Mouse (Mus musculus) stomach, embryonic 14.5 days (tissue): ENCODE data around the gene Plcb4. TPM values are rescaled to one million over a fixed set of nuclear protein-coding genes. Genes with fewer than 3 reads are reported as not detected.

Source experiments
- ATAC-seq: fragments of 200-750 bp; cut with Nextera tagmentation; 2 replicates; pipeline ENCODE4 v1.8.0; 2017; ENCODE audit warnings: low read depth, moderate TSS enrichment; ENCODE audit not compliant: insufficient number of reproducible peaks, insufficient read depth, low FRiP score
- H3K27ac ChIP-seq: fragments of 300-500 bp; sonication (generic); 2 replicates; pipeline ENCODE4 v1.5.1; 2014; ENCODE audit warnings: mild to moderate bottlenecking, low read length, moderate library complexity, mixed read lengths
- H3K27me3 ChIP-seq: fragments of 300-500 bp; sonication (generic); 2 replicates; pipeline ENCODE4 v1.6.1; 2014; ENCODE audit warnings: low read length, control low read depth, mixed read lengths; ENCODE audit not compliant: control insufficient read depth, insufficient read depth
- H3K36me3 ChIP-seq: fragments of 300-500 bp; sonication (generic); 2 replicates; pipeline ENCODE4 v1.6.1; 2014; ENCODE audit warnings: mild to moderate bottlenecking, control low read depth, low read length, moderate library complexity, mixed read lengths; ENCODE audit not compliant: control insufficient read depth, insufficient read depth
- H3K4me1 ChIP-seq: fragments of 300-500 bp; sonication (generic); 2 replicates; pipeline ENCODE4 v1.6.1; 2014; ENCODE audit warnings: low read length, control low read depth, mixed read lengths; ENCODE audit not compliant: control insufficient read depth, insufficient read depth
- H3K4me2 ChIP-seq: fragments of 300-500 bp; sonication (generic); replicated peaks from 2 replicates; pipeline ENCODE4 v1.6.1; 2014; ENCODE audit warnings: low read depth, low read length, control low read depth
- H3K4me3 ChIP-seq: fragments of 300-500 bp; sonication (generic); 2 replicates; pipeline ENCODE4 v1.5.1; 2014; ENCODE audit warnings: low read depth, low read length, control low read depth
- H3K9ac ChIP-seq: fragments of 300-500 bp; sonication (generic); replicated peaks from 2 replicates; pipeline ENCODE4 v1.6.1; 2014; ENCODE audit warnings: low read depth, mild to moderate bottlenecking, control low read depth, low read length, moderate library complexity, mixed read lengths
- H3K9me3 ChIP-seq: fragments of 300-500 bp; sonication (generic); 2 replicates; pipeline ENCODE4 v1.6.1; 2016; ENCODE audit warnings: low read depth, low read length, control low read depth; ENCODE audit not compliant: control insufficient read depth
- WGBS: fragments of 180-500 bp; shearing (Covaris S2); extraction: QIAGEN DNeasy Blood & Tissue Kit; methylation state at CpG from one replicate; pipeline ENCODE4 v1.1.7; 2014; 5-methylcytosine and 5-hydroxymethylcytosine counted together
- polyA plus RNA-seq: library from polyadenylated mRNA; unstranded; fragments of >200 nt; fragmentation: Nextera tagmentation; extraction: Ambion mirVana; gene quantifications from 2 replicates; pipeline ENCODE4 v1.2.1, GENCODE M21; 2014

Gene Plcb4
- polyA plus RNA-seq, 1 experiment from 2014 or later: 51.4 TPM

DNA sequence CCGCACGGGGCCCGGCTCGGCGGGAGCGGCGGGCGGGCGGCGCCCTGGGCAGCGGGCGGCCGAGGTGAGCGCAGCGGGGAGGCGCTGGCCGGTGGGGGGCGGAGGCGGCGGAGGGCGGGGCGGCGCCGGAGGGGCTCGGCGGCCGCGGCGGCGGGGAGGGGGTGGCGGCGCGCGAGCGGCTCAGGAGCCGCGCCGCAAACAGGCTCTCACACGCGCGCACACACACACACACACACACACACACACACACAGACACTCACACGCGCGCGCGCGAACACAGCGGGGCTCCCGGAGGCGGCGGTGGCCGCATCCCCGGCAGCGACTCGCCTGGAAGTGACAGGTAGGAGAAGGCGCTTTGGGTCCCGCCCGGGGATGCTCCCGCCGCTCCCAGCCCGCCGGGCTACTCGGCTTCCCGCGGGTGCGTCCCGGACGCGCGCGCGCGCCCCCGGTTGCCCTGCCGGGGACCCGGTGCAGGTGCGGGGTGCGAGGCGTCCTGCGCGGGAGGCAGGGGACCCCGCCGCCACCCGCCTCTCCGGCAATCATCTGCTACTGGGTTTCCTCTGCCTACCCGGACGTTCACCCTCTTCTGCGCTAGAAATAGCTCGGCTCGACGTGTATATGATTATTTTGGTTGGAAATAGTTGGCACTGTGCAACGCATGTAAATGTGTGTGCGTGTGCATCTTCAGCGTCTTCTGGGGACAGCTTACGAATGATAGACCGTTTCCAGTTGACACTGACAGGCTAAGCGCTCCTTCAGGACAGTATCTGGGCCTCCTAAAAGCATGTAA lies 775 bp downstream of the Plcb4 start:
- H3K4me3 ChIP-seq: peak overlapping the region; percentile 77
- peak overlapping the region; percentile 84 for H3K9ac ChIP-seq
- no peaks in the 10 kb centered on the region for H3K9me3 ChIP-seq
- peak; percentile 74 for ATAC-seq
- no peaks in the 10 kb centered on the region for H3K27me3 ChIP-seq
- peak overlapping the region; percentile 74 for H3K4me2 ChIP-seq
- H3K4me1 ChIP-seq: no peaks in the 10 kb centered on the region
- 1% methylated on average over 36 of the region's 97 CpGs for WGBS
- H3K27ac ChIP-seq: peak overlapping the region; percentile 95
- H3K36me3 ChIP-seq: no peaks in the 10 kb centered on the region

DNA sequence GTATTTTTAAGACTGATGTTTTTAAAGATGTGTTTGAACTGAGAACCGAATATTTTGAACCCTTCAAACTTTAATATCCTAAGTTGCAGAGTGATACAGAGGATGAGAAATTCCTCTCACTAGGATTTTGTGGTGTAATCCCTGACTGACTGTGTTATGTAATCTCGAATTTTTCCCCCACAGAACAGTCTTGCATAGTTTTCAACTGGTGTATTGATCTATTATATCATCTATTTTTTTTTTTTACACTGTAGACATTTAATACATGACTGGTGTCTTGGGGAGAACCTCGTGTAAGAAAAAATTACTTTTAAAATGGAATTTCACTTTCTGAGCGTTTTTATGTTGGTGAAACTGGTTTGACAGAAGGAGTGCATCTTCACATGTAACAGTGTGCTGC lies 2.0 kb downstream of the Plcb4 start:
- Histone ChIP-seq H3K9me3 (no peaks in the 10 kb centered on the region), H3K9ac (no peak overlapping the region), H3K36me3 (no peaks in the 10 kb centered on the region), H3K27me3 (no peaks in the 10 kb centered on the region), H3K4me1 (no peaks in the 10 kb centered on the region), H3K4me3 (no peak overlapping the region), H3K4me2 (peak overlapping the region; percentile 74), H3K27ac (no peak overlapping the region)
- 56% methylated on average over 4 of the region's 4 CpGs for WGBS
- no peak for ATAC-seq

DNA sequence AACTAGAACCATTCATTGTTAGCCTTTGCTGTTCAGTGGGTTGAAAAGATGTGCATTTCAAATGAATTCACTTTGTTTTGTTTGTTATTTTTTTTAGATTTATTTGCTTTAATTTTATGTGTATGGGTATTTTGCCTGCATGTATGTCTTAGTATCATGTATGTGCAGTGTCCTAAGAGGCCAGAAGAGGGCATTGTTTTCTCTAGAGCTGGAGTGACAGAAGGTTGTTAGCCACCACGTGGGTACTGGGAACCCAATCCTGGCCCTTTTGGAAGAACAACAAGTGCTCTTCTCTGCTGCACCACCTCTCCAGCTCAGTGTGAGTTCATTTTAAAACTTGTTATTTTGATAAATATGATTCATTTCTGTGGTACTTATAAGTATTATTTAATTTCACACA lies 5.0 kb downstream of the Plcb4 start:
- Histone ChIP-seq H3K4me1 (no peaks in the 10 kb centered on the region), H3K36me3 (no peaks in the 10 kb centered on the region), H3K27me3 (no peaks in the 10 kb centered on the region), H3K27ac (no peak overlapping the region), H3K4me2 (no peak overlapping the region), H3K9me3 (no peaks in the 10 kb centered on the region), H3K4me3 (no peak overlapping the region), H3K9ac (no peak overlapping the region)
- WGBS: 69% methylated on average over 1 of the region's 1 CpGs
- no peak for ATAC-seq

DNA sequence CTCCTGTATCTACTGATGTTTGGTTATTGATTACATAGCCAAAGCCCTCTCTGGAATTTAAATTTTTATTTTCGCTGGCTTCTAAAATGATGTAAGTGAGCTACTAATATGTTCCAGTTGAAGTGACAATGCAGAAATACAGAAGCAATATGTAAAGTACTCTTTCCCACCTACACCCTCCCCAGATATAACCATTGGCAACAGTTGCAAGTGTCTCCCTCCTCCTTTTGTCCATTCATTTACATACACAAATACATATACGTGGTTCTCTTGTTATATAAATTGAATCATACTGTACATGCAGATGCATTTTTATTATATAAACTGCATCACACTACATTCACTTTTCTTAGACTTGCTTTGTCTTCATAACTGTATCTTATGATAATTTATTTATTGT lies 8.7 kb downstream of the Plcb4 start:
- Histone ChIP-seq H3K27me3 (no peaks in the 10 kb centered on the region), H3K36me3 (no peaks in the 10 kb centered on the region), H3K4me3 (no peak overlapping the region), H3K27ac (no peak overlapping the region), H3K9me3 (no peaks in the 10 kb centered on the region), H3K4me2 (no peak overlapping the region), H3K9ac (no peak overlapping the region), H3K4me1 (no peaks in the 10 kb centered on the region)
- ATAC-seq: no peak
- WGBS: 86% methylated on average over 2 of the region's 2 CpGs

DNA sequence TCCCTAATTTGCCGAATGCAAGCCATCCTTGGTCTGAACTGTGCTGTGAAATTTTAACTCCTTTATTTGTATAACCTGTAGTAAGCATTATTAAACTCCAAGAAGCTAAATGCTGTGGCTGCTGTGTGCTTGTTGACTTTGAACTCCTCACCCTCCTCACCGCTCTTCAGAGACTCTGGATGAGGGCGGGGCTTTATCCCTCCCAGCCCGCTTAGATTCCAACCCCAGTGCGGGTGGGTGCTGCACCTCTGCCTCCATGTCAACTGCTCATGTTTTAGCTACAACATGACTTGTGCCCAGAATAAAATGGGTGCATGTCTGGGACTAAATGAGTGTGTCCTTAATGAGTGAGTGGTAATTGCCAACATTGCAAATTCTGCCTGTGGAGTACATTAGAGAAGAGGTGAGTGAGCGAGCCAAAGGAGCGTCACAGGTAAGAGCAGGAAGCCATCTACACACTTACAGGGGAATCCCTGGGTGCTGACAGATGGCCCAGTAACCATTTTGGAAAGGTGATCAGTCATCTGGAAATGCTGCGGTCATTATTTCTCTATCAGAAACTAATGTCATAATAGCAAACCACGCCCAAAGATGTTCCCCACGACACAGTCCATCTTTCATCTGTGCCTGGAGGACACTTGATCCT lies 13.8 kb downstream of the Plcb4 start:
- no peak for ATAC-seq
- no peaks in the 10 kb centered on the region for H3K27me3 ChIP-seq
- 63% methylated on average over 10 of the region's 10 CpGs for WGBS
- H3K27ac ChIP-seq: no peak overlapping the region
- no peak overlapping the region for H3K4me3 ChIP-seq
- no peak overlapping the region for H3K4me2 ChIP-seq
- no peaks in the 10 kb centered on the region for H3K9me3 ChIP-seq
- H3K36me3 ChIP-seq: no peaks in the 10 kb centered on the region
- no peaks in the 10 kb centered on the region for H3K4me1 ChIP-seq
- H3K9ac ChIP-seq: no peak overlapping the region

DNA sequence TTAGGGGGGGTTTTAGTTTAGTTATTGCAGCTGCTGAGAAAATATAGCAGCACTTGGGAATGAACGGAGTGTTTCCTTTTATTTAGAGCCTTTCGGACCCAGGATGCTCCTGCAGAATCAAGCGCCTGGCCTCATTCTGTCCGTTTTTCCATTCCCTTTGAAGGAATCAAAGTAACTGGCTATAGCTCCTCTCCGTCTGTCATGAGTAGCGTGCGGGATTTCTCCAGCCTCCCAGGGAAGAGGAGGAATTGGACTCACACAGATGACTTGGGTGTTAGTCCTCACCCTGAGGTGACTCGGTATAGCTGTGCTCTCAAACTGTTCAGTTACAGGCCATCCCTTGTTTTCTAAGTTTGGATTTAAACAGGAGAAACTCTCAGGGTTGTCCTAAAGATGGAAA lies 14.8 kb downstream of the Plcb4 start:
- no peaks in the 10 kb centered on the region for H3K4me1 ChIP-seq
- ATAC-seq: no peak
- H3K4me2 ChIP-seq: no peak overlapping the region
- H3K4me3 ChIP-seq: no peak overlapping the region
- no peaks in the 10 kb centered on the region for H3K36me3 ChIP-seq
- H3K9ac ChIP-seq: no peak overlapping the region
- H3K9me3 ChIP-seq: no peaks in the 10 kb centered on the region
- no peak overlapping the region for H3K27ac ChIP-seq
- WGBS: 87% methylated on average over 8 of the region's 8 CpGs
- H3K27me3 ChIP-seq: no peaks in the 10 kb centered on the region

DNA sequence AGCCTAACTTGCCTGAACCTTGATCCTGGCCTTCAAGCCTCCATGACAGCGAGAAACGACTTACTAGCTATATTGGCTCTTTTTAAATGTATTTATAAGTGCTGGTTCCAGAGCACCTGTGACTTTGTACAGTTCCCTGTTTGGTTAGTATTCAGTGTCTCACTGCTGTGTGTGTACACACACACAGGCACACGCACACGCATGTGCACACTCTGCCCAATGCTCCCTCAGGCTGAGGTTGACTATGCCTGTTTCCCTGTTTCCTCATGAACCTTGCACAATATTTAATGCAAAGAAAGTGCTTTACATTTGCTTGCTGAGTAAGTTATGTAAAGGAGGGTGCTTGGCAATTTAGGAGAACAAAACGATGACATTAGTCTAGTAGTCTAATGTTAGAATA lies 16.5 kb downstream of the Plcb4 start:
- no peaks in the 10 kb centered on the region for H3K36me3 ChIP-seq
- H3K4me1 ChIP-seq: no peaks in the 10 kb centered on the region
- no peak overlapping the region for H3K9ac ChIP-seq
- no peak for ATAC-seq
- no peaks in the 10 kb centered on the region for H3K9me3 ChIP-seq
- H3K27me3 ChIP-seq: no peaks in the 10 kb centered on the region
- 83% methylated on average over 5 of the region's 5 CpGs for WGBS
- no peak overlapping the region for H3K4me3 ChIP-seq
- no peak overlapping the region for H3K4me2 ChIP-seq
- no peak overlapping the region for H3K27ac ChIP-seq

DNA sequence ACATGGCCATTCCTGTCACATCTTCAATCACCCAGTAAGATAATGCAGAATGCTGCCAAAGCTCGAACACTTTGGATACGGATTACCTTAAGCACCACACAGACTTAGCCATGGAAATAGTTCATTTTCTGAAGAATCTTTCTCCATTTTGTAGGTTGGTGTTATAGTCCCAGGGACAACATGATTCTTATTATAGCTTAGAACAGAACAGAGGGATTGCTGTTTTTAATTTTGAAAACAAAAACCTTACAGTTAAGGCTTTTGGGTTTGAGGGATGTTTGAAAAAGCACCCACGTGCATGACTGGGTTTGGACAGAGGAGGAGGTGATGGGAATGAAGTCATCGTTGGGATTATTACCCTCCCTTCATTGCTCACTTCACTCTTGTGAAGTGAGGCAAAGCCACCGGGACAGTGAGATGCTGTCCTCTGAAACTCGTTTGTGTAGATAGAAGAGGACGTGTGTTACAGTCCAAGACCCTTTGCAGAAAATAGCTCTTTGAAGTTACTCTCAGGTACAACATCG lies 18.2 kb downstream of the Plcb4 start:
- H3K4me2 ChIP-seq: no peak overlapping the region

More for the DNA sequence above, 18.2 kb downstream of the Plcb4 start:
- Histone ChIP-seq H3K4me1 (no peaks in the 10 kb centered on the region), H3K9ac (no peak overlapping the region), H3K36me3 (no peaks in the 10 kb centered on the region), H3K27ac (no peak overlapping the region), H3K9me3 (no peaks in the 10 kb centered on the region), H3K27me3 (no peaks in the 10 kb centered on the region), H3K4me3 (no peak overlapping the region)
- no peak for ATAC-seq
- WGBS: 78% methylated on average over 8 of the region's 8 CpGs
